ENCODE assay signal across 20 mouse cellular contexts in the genomic region with DNA sequence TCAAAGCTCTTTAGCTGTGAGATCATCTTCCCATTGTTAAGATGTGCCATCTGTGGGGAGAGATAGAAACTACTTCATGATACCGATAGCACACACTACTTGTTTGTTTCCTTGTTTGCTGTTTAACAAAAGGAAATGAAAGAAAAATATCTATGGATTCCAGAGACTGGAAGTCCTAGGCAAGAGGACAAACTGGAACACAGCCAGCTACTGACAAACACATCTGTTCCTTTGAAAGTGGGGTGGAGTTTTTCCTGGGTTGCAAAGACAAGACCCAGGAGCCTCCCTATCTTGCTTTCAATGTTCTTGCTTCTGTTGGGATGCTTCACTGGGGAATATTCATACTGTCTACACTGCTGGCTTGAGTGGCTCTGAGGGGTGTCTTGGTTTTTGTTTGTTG. TPM values are rescaled to one million over a fixed set of nuclear protein-coding genes. Genes with fewer than 3 reads are reported as not detected.
"Had no signal": no experiment of that assay in that cellular context is flagged by ENCODE, and none has a peak within 500 bp of the region (broad histone marks: within the 10 kb centered on the region; RNA-seq: fewer than 3 reads in every experiment).

No protein-coding gene starts in this region.

- H3K36me3 ChIP-seq: intestine, embryonic 15.5 days; kidney, embryonic 15.5 days; limb, embryonic 13.5 days; midbrain, embryonic 12.5 days; neural tube, embryonic 13.5 days; stomach, embryonic 15.5 days had no signal

- H3K27me3 ChIP-seq: intestine, embryonic 15.5 days; stomach, embryonic 15.5 days had no signal

- H3K4me2 ChIP-seq: intestine, embryonic 15.5 days; kidney, embryonic 15.5 days; limb, embryonic 13.5 days; midbrain, embryonic 12.5 days; neural tube, embryonic 13.5 days; stomach, embryonic 15.5 days had no signal

- DNase-seq: kidney, adult 11 months; kidney, adult 8-10 months; left cerebral cortex, postnatal 4 days; lung, adult 2 months; retina, postnatal 1 day; right cerebral cortex, postnatal 25 days; spleen, adult 18-20 months; thymus, postnatal 25 days had no signal

- H3K9me3 ChIP-seq: intestine, embryonic 15.5 days; kidney, embryonic 15.5 days; limb, embryonic 13.5 days; midbrain, embryonic 12.5 days; neural tube, embryonic 13.5 days; stomach, embryonic 15.5 days had no signal

- H3K4me3 ChIP-seq: intestine, embryonic 15.5 days; kidney, embryonic 15.5 days; limb, embryonic 13.5 days; midbrain, embryonic 12.5 days; myocyte; neural tube, embryonic 13.5 days; stomach, embryonic 15.5 days had no signal

- ATAC-seq: intestine, embryonic 15.5 days; lung, postnatal 0 days; midbrain, embryonic 16.5 days had no signal

- H3K9ac ChIP-seq: intestine, embryonic 15.5 days; kidney, embryonic 15.5 days; limb, embryonic 13.5 days; midbrain, embryonic 12.5 days; neural tube, embryonic 13.5 days; stomach, embryonic 15.5 days had no signal

- H3K4me1 ChIP-seq: intestine, embryonic 15.5 days had no signal

- H3K27ac ChIP-seq: intestine, embryonic 15.5 days; kidney, embryonic 15.5 days; limb, embryonic 13.5 days; macrophage; midbrain, embryonic 12.5 days; neural tube, embryonic 13.5 days; stomach, embryonic 15.5 days had no signal

RNA-seq across cellular contexts. Expression of gene Cntn3, which starts 5.4 kb away (rescaled TPM):
- total RNA-seq: megakaryocyte, adult 5-6 weeks; monocyte, adult 5-6 weeks had no signal
- polyA plus RNA-seq: lung, adult 2 months; macrophage had no signal
